Mouse (Mus musculus): ENCODE results near the gene Tmem44. TPM values are rescaled to one million over a fixed set of nuclear protein-coding genes. Genes with fewer than 3 reads are reported as not detected.

Tmem44 gene
- 60.8 TPM for polyA plus RNA-seq (2015; fragmentation: Illumina TruSeq; extraction: RNeasy Lipid Tissue Mini Kit (QIAGEN cat#74804); ENCODE audit: low read depth, low replicate concordance)

GRCm38 (mm10) chr16:30550748-30551192, at the start of gene Tmem44:
TSS of gene Tmem44 (minus strand) at chr16:30550842.

GRCm38 (mm10) chr16:30599491-30600268, 49.0 kb upstream of the Tmem44 start, which contains the start of gene Fam43a:
TSS of gene Fam43a (plus strand) at chr16:30599723.

GRCm38 (mm10) chr16:30587494-30588327, 37.1 kb upstream of the Tmem44 start, which contains the start of gene Lsg1:
TSS of gene Lsg1 (minus strand) at chr16:30587592.

Other genes starting within 250 kb of the Tmem44 start
- 0.67 TPM for gene Gp5, start 240.1 kb downstream of the Tmem44 start, polyA plus RNA-seq (2015; fragmentation: Illumina TruSeq; extraction: RNeasy Lipid Tissue Mini Kit (QIAGEN cat#74804); ENCODE audit: low read depth, low replicate concordance)
- 27.3 TPM for gene Atp13a3, start 144.9 kb downstream of the Tmem44 start, polyA plus RNA-seq (2015; fragmentation: Illumina TruSeq; extraction: RNeasy Lipid Tissue Mini Kit (QIAGEN cat#74804); ENCODE audit: low read depth, low replicate concordance)
- 17.2 TPM for gene Lsg1, start 36.8 kb upstream of the Tmem44 start, polyA plus RNA-seq (2015; fragmentation: Illumina TruSeq; extraction: RNeasy Lipid Tissue Mini Kit (QIAGEN cat#74804); ENCODE audit: low read depth, low replicate concordance)
- 10.4 TPM for gene Fam43a, start 48.9 kb upstream of the Tmem44 start, polyA plus RNA-seq (2015; fragmentation: Illumina TruSeq; extraction: RNeasy Lipid Tissue Mini Kit (QIAGEN cat#74804); ENCODE audit: low read depth, low replicate concordance)

All from brain, adult 10 weeks (tissue).